Mouse (Mus musculus) telencephalon, adult 2 months (tissue): Measurements from ENCODE around the gene Tmem123.

Experiments
- DNase-seq: peaks from one replicate; pipeline ENCODE4 v3.0.0-alpha.2; 2011; ENCODE audit warnings: low read depth, low spot score

Gene Tmem123

DNA sequence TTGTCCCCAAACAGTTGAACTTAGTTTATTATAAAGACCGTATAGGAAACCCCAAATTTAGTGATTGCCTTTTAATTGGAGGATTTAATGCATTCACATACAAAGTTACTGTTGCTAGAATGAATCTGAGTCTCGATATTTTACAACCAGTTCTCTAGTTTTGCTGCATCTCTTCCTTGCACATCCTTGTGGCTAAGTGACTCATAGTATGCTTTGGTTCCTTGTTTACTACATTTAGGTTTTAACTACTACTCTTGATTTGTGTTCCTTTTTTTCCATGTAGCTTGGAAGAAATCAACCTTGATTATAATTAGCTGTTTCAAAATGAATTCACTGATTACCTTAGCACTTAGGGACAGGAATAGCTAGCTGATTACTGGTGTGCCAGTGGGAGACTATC, 11.2 kb downstream of the Tmem123 start:
- no peak for DNase-seq

DNA sequence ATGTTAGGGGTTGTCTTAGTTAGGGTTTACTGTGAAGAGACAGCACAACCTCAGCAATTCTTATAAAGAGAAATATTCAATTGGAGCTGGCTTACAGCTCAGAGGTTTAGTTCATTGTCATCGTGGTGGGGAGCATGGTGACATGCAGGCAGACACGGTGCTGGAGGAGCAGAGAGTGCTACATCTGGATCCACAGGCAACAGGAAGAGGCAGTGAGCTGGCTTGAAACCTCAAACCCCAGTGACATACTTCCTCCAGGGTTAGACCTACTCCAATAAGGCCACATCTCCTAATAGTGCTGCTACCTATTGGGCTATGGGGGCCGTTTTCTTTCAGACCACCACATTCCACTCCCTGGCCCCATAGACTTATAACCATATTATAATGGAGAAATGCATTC, 12.1 kb downstream of the Tmem123 start:
- DNase-seq, result no peak

DNA sequence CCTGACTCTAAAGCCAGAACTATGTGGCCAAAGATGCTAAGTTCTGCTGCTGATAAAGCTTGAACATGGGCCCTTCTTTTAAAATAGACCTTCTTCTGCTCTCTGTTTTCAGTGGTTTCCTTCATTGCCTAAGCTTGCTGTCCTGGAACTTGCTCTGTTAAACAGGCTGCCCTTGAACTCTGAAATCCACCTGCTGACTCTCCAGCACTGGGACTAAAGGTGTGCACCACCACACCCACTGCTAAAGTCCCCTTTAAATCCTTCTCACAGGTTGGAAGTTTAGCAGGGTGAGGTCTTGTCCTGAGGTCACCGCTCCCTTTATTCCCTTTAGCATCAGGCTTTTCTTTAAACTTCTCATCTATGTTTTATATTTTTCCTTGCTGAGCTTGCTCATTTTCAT, 13.1 kb downstream of the Tmem123 start:
- no peak for DNase-seq

DNA sequence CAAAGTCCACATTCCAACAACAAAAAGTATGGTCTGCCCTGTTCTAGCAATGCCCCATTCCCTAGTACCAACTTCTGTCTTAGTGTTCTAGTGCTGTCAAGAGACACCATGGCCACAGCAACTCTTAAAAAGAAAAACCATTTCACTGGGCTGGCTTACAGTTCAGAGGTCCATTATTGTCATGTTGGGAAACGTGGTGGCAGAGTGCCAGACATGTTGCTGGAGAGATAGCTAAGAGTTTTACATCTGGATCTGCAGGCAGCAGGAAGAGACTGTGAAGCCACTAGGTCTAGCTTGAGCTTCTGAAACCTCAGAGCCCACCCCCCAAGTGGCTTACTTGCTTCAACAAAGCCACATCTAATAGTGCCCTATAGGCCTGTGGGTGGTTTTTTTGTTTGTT, 13.8 kb downstream of the Tmem123 start:
- DNase-seq, result no peak

DNA sequence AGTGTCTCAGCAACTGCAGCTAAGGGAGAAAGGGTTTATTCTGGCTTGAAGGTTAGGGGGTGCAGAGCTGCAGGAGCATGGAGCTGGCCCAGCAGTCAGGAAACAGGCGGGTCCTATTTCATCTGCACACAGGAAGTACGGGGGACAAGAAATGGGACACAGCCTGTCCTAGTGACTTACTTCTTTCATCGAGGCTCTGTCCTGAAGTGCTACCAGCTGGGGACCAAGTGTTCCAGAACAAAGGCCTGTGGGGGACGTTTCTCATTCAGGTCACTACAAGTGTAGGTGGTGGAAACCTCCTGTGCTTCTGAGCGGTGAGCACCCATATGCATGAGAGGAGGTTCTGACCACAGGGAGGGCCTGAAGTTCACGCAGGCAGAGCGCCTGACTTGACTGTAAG, 14.9 kb downstream of the Tmem123 start:
- no peak for DNase-seq

DNA sequence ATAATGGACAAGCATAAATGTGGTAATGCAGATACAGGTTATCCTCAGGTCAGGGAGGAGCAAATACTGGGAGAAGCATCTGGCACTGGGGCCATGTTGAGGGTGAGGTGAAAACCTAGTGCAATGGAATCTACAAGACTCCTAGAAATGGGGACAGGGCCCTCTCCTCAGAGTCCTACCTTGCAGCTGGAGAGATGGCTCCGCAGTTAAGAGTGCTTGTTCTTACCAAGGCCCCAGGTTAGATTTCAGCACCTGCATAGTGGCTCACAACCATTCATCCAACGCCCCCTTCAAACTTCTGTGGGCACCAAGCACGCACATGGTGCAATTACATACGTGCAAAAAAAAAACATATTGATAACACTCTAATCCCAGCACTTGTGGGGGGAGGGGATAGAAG, 15.9 kb downstream of the Tmem123 start:
- DNase-seq, result no peak

DNA sequence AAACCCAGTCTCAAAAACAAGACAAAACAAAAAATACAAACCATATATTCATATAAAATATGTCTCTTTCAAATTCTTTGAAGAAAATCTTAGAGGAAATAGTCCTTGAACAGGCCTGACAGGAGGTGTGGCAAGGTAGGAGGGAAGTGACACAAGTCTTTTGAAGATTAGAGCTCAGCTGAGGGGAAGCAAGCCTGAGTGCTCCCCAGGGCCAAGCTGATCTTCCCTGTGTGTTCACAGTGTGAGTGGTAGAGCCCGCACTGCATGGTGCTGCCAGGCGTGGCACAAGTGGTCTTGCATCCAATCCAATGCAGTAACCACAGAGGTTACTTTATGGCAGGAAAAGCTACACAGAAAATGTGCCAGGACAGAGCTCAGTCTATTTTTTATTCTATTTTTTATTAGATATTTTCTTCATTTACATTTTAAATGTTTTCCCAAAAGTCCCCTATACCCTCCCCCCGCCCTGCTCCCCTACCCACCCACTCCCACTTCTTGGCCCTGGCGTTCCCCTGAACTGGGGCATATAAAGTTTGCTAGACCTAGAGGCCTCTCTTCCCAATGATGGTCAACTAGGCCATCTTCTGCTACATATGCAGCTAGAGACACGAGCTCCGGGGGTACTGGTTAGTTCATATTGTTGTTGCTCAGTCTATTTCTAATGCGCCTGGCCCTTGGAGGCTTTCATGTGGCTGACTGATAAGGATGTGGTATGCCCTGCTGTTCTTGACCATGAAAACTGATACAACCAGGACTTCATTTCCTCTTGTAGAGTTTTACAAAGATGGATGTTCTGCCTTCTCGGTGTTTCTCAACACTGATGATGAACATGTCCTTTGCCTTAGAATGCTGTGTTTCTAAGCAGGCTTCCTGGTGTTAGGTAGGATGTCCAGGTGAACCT, 16.7 kb downstream of the Tmem123 start:
- DNase-seq, result no peak

DNA sequence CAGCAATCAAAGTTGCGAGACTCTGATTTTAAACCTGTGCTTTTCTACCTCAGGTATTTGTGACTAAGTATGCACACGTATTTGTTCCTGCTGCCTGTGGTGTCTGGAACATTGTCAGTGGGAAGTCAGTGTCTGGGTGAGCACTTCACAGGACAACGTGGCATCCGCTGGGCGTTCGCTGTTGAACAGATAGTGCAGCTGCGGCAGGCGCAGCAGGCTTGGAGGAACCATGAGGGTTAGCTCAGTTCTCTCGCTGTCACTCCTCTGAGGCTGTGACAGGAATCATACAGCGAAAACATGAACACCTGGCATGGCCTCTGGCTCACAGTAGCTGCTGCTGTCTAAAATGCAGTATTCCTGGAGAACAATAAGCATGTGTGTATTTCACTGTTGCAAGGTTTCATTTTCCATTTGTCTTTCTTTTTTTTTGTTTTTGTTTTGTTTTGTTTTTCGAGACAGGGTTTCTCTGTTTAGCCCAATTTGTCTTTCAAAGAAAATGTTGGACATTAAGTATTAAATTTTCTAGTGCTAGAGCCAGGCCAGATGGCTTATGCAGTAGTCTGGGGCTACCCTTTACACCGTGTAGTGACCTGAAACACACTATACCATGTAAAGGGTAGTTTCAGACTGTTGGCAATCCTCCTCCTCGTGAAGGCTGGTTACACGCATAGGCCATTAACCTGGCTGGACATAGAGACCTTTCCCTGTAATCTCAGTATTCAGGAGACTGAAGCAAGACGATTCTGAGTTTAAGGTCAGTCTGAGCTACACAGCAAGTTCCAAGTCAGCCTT, 20.2 kb downstream of the Tmem123 start:
- DNase-seq, result no peak

DNA sequence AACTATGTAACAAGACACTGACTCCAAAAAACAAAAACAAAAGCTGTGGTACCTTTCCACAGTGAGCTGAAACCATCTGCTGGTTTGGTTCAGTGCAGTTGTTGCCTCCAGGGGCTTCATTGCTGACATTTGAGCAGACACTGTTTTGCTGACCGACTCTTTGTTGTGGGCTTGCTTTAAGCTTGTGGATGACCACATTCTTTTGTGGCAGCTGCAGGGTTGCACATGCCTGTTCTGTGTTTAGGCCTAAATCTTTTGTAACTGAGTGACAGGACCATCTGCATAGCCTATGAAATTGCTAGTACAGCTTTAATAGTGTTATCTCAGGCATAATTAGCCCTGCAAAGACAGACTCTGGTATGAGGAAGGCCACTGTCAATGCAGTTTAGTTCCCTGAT, 20.8 kb downstream of the Tmem123 start:
- no peak for DNase-seq

DNA sequence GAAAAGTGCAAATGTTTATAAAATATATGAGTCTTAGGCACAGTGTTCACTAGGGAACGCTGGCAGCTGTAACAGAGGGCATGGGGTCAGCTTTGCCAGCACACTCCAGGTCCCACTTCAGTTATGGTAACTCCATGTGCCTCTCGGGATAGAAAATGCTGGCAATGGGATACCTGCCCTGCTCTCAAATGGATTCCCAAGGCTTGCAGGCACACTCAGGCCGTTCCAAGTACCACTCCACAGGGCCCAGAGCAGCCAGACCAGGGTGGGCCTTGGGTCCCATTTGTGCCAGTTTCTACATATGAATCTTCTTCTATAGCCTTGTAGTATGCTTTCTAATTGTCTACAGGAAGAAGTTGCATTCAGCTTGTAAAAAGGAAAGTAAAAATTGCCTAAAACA, 21.6 kb downstream of the Tmem123 start:
- DNase-seq, result no peak

DNA sequence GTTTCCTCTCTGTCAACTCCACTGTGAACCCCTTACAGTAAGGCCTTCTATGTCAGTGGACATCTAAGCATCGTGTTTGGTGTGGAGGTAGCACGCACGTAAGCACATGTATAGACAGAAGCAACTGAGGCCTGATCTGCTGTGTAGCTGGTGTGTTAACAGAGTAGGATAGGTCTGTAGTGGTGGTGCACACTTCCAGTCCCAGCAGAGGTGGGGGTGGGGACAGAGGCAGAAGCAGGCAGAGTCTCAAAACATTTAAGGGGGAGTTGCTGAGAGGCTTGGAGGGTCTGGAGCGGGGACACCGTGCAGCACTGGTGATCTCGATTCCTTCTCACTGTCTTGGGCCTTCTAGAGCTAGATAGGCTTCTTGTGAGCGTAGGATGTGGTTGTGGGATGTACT, 22.2 kb downstream of the Tmem123 start:
- no peak for DNase-seq

DNA sequence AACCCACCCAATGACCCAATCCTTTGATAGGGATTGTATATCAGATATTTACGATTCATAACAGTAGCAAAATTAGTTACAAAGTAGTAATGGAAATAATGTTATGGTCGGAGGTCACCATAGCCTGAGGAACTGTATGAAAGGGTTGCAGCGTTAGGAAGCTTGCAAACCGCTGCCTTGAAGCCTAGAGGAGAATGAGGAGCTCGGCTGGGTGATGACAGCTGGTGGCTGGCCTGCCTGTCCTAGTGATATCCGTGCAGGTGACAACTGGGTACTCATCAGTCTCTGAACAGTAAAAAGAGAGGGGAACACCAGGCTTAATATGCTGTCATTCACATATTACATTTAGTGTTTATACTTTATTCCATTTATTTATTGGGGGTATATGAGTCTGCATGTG, 24.6 kb downstream of the Tmem123 start:
- no peak for DNase-seq

DNA sequence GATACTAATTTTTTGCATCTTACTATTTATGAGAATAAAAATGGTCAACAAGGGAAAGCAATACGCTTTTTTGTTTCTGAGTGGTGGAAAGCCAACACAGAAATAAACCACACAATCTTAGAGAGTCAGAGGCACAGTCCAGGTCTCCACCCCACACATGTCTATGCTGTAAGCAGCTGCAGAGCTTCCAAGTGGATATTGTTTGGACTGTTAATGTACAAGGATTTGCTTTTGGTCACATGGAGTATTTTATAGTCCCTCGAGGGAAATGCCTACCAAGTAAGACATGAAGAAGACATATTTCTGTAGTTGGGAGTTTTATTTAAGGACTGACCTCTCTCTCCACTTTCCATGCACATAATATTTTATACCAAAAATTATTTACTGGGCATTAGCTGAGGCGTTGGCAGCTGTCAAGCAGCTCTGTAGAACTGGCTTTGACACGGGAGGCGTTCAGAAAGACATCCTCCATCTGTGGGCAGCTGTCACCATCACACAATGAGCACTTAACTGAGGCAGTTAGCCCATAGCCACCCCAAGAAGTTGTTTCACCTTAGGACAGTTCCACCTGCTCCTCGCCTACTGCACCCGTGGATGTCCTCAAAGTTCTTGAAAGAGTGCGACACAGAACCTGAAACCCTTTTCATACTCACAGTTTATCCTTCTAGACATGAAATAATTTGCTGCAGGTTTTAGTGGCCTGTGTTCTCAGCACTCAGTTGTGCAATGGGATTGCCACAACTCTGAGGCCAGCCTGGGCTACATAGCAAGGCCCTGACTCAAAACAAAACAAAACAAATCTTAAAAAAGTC, 26.1 kb downstream of the Tmem123 start:
- DNase-seq, result no peak

DNA sequence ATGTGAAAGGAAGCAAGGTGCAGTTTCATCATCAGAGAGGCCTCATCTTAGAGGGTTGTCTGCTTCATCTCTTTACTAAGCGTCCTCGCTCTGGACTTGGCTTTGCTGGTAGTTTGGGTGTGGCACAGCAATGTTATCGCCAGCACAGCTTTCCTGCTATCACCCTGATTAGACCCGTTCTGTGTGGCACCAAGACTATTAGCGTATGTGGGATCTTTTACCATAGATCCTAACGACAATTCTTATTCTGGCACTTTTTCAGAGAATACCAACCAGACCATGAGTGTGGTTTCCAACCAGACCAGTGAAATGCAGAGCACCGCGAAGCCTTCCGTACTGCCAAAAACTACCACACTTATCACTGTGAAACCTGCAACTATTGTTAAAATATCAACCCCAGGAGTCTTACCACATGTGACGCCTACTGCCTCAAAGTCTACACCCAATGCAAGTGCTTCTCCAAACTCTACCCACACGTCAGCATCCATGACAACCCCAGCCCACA, 26.8 kb downstream of the Tmem123 start:
- DNase-seq, result no peak

DNA sequence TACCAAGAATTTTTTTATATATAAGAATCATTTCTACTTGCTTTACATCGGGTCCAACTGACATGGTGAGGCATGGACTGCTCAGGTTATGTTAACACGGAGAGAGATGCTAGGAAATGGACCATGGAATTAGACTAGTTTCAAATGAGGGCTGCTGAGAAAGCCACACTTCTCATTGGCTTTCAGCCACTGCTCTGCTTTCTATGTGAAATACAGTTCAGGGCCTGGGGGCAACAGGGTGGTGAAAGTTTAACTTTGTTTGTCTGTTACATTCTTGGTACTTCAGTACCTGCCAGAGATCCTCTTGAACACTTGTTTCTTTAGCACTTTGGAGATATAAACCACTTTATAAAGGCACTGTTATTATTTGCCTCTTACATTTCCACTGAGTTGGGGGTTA, 29.7 kb downstream of the Tmem123 start:
- DNase-seq, result no peak

DNA sequence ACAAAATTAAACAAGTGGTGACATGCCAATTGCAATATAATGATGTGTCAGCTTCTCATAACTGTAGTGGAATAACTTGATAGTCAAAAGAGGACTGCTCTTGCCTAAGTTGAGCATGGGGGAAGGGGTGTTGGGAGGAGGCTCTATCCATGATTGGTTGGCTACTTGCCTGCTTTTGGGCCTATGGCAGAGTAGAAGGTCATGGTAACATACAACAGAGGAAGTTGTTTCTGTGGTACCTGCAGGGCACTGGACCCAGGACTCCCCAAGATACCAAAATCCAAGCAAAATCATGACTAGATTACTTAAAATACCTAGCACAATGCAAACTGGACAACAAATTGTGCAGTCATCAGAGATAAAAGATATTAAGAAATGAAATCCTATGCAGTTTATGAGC, 31.7 kb downstream of the Tmem123 start:
- no peak for DNase-seq

DNA sequence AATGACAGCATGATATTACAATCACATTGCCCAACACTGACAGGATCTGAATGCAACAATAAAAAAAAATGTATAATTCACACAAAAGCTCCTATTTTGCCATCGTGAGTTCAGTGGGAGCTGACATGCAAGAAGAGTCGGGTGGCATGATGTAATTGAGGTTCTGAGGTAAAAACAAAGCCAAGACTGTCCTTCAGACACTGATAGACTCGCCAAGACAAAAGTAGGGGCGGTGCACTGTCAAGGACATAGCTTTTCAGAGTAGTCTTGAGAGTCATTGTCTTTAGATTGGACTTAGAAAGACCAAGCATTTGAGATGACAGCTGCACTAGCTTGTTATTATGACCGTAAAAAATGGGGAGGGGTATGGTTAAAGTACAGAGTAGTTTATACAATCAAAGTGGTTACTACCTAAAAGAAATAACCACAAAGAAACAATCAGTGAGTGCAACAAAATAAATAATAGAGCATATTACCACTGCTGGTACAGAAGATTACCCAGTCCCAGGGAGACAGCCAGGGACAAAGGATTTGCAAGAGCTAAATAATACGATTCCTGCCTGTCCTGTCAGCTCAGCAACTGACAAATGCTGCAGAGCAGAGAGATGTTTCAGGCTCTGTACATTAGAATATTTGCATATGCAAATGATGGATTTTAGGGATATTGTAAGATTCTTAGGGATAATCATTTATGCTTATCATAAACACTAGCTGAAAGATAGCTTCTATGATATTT, 32.5 kb downstream of the Tmem123 start:
- no peak for DNase-seq

DNA sequence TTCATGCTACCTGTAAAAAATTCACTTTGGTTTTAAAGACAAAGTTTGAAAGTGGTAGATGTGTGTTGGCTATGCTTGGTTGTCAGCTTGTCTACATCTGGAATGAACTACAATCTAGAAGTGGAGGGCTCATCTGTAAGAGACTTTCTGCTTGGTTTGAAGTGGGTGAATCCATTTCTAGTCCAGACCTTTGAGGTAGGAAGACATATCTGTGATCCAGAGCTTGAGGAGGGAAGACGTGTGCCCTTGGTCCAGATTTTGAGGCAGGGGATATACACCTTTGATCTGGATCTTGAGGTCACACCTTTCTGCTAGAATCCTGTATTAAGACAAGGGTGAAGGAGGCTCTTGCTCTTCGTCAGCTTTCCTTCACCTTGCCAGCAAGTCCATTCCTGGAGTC, 33.7 kb downstream of the Tmem123 start:
- no peak for DNase-seq

DNA sequence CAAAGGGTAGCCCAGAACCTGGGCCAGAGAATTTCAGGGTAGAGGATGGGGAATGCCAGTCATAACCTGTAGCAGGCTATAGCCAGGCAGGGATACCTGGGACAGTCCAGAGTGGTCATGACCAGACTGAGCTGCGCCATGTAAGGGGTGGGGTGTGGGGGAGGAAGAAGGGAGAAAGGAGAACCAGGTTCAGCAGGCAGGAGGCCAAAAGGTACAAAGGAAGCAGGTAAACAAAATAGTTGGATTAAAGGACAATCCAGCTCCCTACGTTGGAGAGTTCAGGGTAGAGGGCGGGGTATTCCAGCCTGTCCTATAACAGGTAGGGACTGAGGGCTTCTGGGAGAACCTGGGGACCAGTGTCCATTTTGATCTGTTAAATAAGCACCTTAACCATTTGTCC, 34.7 kb downstream of the Tmem123 start:
- DNase-seq, result no peak

DNA sequence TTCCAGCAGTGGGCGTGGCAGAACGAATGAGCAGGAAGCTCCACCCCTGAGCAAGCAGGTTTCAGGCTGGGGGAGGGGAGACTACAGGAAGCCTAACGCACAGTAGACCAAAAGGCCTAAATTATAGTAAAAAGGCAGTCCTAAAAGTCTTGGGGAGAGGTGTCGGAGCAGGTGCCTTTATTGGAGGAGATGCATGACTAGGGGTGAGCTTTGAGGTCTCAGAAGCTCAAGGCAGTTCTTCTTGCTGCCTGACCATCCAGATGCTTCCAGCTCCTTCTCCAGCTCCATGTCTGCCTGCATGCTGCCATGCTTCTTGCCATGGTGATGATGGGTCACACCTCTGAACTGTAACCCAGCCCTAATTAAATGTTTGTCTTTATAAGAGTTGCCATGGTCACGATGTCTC, 41.3 kb downstream of the Tmem123 start:
- no peak for DNase-seq

DNA sequence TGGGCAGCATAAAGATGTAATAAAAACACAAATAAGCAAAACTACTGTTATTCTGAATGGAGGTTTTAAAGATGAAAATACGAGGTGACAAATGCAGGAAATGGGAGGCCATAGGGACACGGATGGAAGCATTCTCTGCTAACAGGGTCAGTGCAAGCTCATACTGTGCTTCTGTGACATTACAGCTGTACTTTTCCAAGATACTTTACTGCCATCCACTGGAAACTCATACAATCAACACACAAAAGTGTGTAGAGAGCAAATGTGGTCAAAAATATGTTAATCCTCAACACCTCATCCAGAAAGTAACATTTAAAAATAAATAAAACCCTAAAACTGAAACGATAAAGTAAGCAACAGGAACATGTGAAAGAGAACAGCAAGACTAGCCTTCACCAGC, 58.9 kb downstream of the Tmem123 start:
- no peak for DNase-seq
